Mouse (Mus musculus): ENCODE measurements around the gene Grin2d. TPM values are rescaled to one million over a fixed set of nuclear protein-coding genes. Genes with fewer than 3 reads are reported as not detected.

Gene Grin2d
- polyA plus RNA-seq (2014; fragmentation: Illumina TruSeq; extraction: RNeasy Lipid Tissue Mini Kit (QIAGEN cat#74804); ENCODE audit: insufficient read depth, low read depth, low replicate concordance): 0.46 TPM

GRCm38 (mm10) chr7:45878278-45878677 lies at the start of gene Grin2d:
TSS of gene Grin2d (minus strand) at chr7:45878378.

GRCm38 (mm10) chr7:45923762-45924428 lies 45.7 kb upstream of the Grin2d start, which contains the start of gene Ccdc114:
TSS of gene Ccdc114 (plus strand) at chr7:45924072.

GRCm38 (mm10) chr7:45921242-45921621 lies 43.1 kb upstream of the Grin2d start, which contains the start of gene Emp3:
TSS of gene Emp3 (minus strand) at chr7:45921404.

GRCm38 (mm10) chr7:45896517-45897257 lies 18.5 kb upstream of the Grin2d start, which contains the start of the genes Syngr4 and Tmem143:
TSS of gene Syngr4 (minus strand) at chr7:45896714.
TSS of gene Tmem143 (plus strand) at chr7:45896941.

GRCm38 (mm10) chr7:45872624-45873023 lies 5.6 kb downstream of the Grin2d start, which contains the start of gene Kdelr1:
TSS of gene Kdelr1 (plus strand) at chr7:45872772.

GRCm38 (mm10) chr7:45830427-45831127 lies 47.6 kb downstream of the Grin2d start, which contains the start of gene Grwd1:
TSS of gene Grwd1 (minus strand) at chr7:45830944.

GRCm38 (mm10) chr7:45824598-45824997 lies 53.6 kb downstream of the Grin2d start, which contains the start of gene Kcnj14:
TSS of gene Kcnj14 (minus strand) at chr7:45824782.

GRCm38 (mm10) chr7:45813787-45814779 lies 64.1 kb downstream of the Grin2d start, which contains the start of gene Cyth2:
TSS of gene Cyth2 (minus strand) at chr7:45814581.

GRCm38 (mm10) chr7:45784524-45785372 lies 93.4 kb downstream of the Grin2d start, which contains the start of gene Sult2b1:
TSS of gene Sult2b1 (minus strand) at chr7:45784669.

GRCm38 (mm10) chr7:45783511-45784091 lies 94.6 kb downstream of the Grin2d start, which contains the start of gene Lmtk3:
TSS of gene Lmtk3 (plus strand) at chr7:45783738.

Other genes starting within 250 kb of the Grin2d start
- 1.9 TPM for gene Mamstr, start 238.4 kb downstream of the Grin2d start, polyA plus RNA-seq (2014; fragmentation: Illumina TruSeq; extraction: RNeasy Lipid Tissue Mini Kit (QIAGEN cat#74804); ENCODE audit: insufficient read depth, low read depth, low replicate concordance)
- 0.20 TPM for gene Fut2, start 212.0 kb downstream of the Grin2d start, polyA plus RNA-seq (2014; fragmentation: Illumina TruSeq; extraction: RNeasy Lipid Tissue Mini Kit (QIAGEN cat#74804); ENCODE audit: insufficient read depth, low read depth, low replicate concordance)
- gene Ntn5, start 194.4 kb downstream of the Grin2d start, polyA plus RNA-seq (2014; fragmentation: Illumina TruSeq; extraction: RNeasy Lipid Tissue Mini Kit (QIAGEN cat#74804); ENCODE audit: insufficient read depth, low read depth, low replicate concordance): 0.75 TPM
- 0.90 TPM for gene Sec1, start 184.0 kb downstream of the Grin2d start, polyA plus RNA-seq (2014; fragmentation: Illumina TruSeq; extraction: RNeasy Lipid Tissue Mini Kit (QIAGEN cat#74804); ENCODE audit: insufficient read depth, low read depth, low replicate concordance)
- 1.7 TPM for gene Car11, start 178.5 kb downstream of the Grin2d start, polyA plus RNA-seq (2014; fragmentation: Illumina TruSeq; extraction: RNeasy Lipid Tissue Mini Kit (QIAGEN cat#74804); ENCODE audit: insufficient read depth, low read depth, low replicate concordance)
- gene Dbp, start 173.3 kb downstream of the Grin2d start, polyA plus RNA-seq (2014; fragmentation: Illumina TruSeq; extraction: RNeasy Lipid Tissue Mini Kit (QIAGEN cat#74804); ENCODE audit: insufficient read depth, low read depth, low replicate concordance): 6.5 TPM
- 1,283 TPM for gene Rpl18, start 162.9 kb downstream of the Grin2d start, polyA plus RNA-seq (2014; fragmentation: Illumina TruSeq; extraction: RNeasy Lipid Tissue Mini Kit (QIAGEN cat#74804); ENCODE audit: insufficient read depth, low read depth, low replicate concordance)
- gene Sphk2, start 160.4 kb downstream of the Grin2d start, polyA plus RNA-seq (2014; fragmentation: Illumina TruSeq; extraction: RNeasy Lipid Tissue Mini Kit (QIAGEN cat#74804); ENCODE audit: insufficient read depth, low read depth, low replicate concordance): 16.2 TPM
- 3.8 TPM for gene Fam83e, start 157.2 kb downstream of the Grin2d start, polyA plus RNA-seq (2014; fragmentation: Illumina TruSeq; extraction: RNeasy Lipid Tissue Mini Kit (QIAGEN cat#74804); ENCODE audit: insufficient read depth, low read depth, low replicate concordance)
- gene Spaca4, start 152.6 kb downstream of the Grin2d start, polyA plus RNA-seq (2014; fragmentation: Illumina TruSeq; extraction: RNeasy Lipid Tissue Mini Kit (QIAGEN cat#74804); ENCODE audit: insufficient read depth, low read depth, low replicate concordance): not detected
- 0.09 TPM for gene Lmtk3, start 94.6 kb downstream of the Grin2d start, polyA plus RNA-seq (2014; fragmentation: Illumina TruSeq; extraction: RNeasy Lipid Tissue Mini Kit (QIAGEN cat#74804); ENCODE audit: insufficient read depth, low read depth, low replicate concordance)
- 2.2 TPM for gene Sult2b1, start 93.7 kb downstream of the Grin2d start, polyA plus RNA-seq (2014; fragmentation: Illumina TruSeq; extraction: RNeasy Lipid Tissue Mini Kit (QIAGEN cat#74804); ENCODE audit: insufficient read depth, low read depth, low replicate concordance)
- gene Cyth2, start 63.8 kb downstream of the Grin2d start, polyA plus RNA-seq (2014; fragmentation: Illumina TruSeq; extraction: RNeasy Lipid Tissue Mini Kit (QIAGEN cat#74804); ENCODE audit: insufficient read depth, low read depth, low replicate concordance): 73.8 TPM
- not detected for gene Kcnj14, start 53.6 kb downstream of the Grin2d start, polyA plus RNA-seq (2014; fragmentation: Illumina TruSeq; extraction: RNeasy Lipid Tissue Mini Kit (QIAGEN cat#74804); ENCODE audit: insufficient read depth, low read depth, low replicate concordance)
- 10.2 TPM for gene Grwd1, start 47.4 kb downstream of the Grin2d start, polyA plus RNA-seq (2014; fragmentation: Illumina TruSeq; extraction: RNeasy Lipid Tissue Mini Kit (QIAGEN cat#74804); ENCODE audit: insufficient read depth, low read depth, low replicate concordance)
- 108 TPM for gene Kdelr1, start 5.6 kb downstream of the Grin2d start, polyA plus RNA-seq (2014; fragmentation: Illumina TruSeq; extraction: RNeasy Lipid Tissue Mini Kit (QIAGEN cat#74804); ENCODE audit: insufficient read depth, low read depth, low replicate concordance)
- gene Syngr4, start 18.3 kb upstream of the Grin2d start, polyA plus RNA-seq (2014; fragmentation: Illumina TruSeq; extraction: RNeasy Lipid Tissue Mini Kit (QIAGEN cat#74804); ENCODE audit: insufficient read depth, low read depth, low replicate concordance): not detected
- 8.7 TPM for gene Tmem143, start 18.6 kb upstream of the Grin2d start, polyA plus RNA-seq (2014; fragmentation: Illumina TruSeq; extraction: RNeasy Lipid Tissue Mini Kit (QIAGEN cat#74804); ENCODE audit: insufficient read depth, low read depth, low replicate concordance)
- gene Emp3, start 43.0 kb upstream of the Grin2d start, polyA plus RNA-seq (2014; fragmentation: Illumina TruSeq; extraction: RNeasy Lipid Tissue Mini Kit (QIAGEN cat#74804); ENCODE audit: insufficient read depth, low read depth, low replicate concordance): 138 TPM
- 3.5 TPM for gene Ccdc114, start 45.7 kb upstream of the Grin2d start, polyA plus RNA-seq (2014; fragmentation: Illumina TruSeq; extraction: RNeasy Lipid Tissue Mini Kit (QIAGEN cat#74804); ENCODE audit: insufficient read depth, low read depth, low replicate concordance)
- gene Abcc6, start 151.9 kb upstream of the Grin2d start, polyA plus RNA-seq (2014; fragmentation: Illumina TruSeq; extraction: RNeasy Lipid Tissue Mini Kit (QIAGEN cat#74804); ENCODE audit: insufficient read depth, low read depth, low replicate concordance): 0.27 TPM
- gene Nomo1, start 155.3 kb upstream of the Grin2d start, polyA plus RNA-seq (2014; fragmentation: Illumina TruSeq; extraction: RNeasy Lipid Tissue Mini Kit (QIAGEN cat#74804); ENCODE audit: insufficient read depth, low read depth, low replicate concordance): 19.0 TPM
- gene Kcnj11, start 222.4 kb upstream of the Grin2d start, polyA plus RNA-seq (2014; fragmentation: Illumina TruSeq; extraction: RNeasy Lipid Tissue Mini Kit (QIAGEN cat#74804); ENCODE audit: insufficient read depth, low read depth, low replicate concordance): 1.1 TPM

Data from lung, adult 10 weeks (tissue).